Mouse (Mus musculus) cerebellum, adult 9-10 months (tissue): ENCODE measurements at regions not wholly inside any gene's neighbourhood (a gene's known extent, or its start where the extent isn't known, plus 50 kb on each side); places are given as distances from the start of the nearest gene placed in this dataset.

Experiments used
- DNase-seq: peaks from one replicate; pipeline ENCODE4 v3.0.0; 2022

DNA sequence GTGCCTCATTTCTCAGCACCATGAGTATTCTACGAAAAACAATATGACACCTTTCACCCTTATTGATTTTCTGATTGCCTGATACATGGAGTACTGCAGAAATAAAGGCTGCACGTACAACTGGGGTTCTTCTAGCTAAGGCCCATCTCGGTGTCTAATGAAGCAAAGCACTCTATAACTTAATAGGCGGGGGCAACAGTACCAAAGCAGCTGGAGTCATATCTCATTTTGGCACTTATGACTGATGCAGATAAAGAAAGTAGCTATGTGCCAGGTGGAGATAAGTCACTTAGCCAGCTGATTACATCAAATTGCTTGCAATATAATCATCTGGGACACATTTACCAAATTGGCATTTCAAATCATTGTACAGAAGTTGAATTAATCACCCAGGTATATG lies 73.0 kb upstream of the Lin7a start:
- DNase-seq: no peak

DNA sequence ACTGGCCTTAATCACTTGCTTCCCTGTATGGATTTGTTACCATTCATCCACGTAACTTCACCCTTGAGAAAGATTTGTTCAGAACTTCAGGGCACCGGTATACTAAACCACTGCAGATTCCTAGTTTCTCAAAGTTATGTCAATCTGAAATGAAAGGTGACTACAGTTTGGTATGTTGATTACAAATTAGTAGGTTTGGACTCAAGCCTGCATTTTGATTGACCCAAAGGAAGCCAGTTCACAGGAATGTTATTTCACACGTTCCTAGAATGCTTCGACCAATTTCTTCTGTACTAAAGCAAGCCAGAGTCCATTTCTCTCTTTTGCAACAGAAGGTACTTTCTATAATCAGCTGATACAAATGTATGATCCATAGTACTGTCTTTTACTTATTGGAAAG lies 70.4 kb upstream of the Lin7a start:
- no peak for DNase-seq

DNA sequence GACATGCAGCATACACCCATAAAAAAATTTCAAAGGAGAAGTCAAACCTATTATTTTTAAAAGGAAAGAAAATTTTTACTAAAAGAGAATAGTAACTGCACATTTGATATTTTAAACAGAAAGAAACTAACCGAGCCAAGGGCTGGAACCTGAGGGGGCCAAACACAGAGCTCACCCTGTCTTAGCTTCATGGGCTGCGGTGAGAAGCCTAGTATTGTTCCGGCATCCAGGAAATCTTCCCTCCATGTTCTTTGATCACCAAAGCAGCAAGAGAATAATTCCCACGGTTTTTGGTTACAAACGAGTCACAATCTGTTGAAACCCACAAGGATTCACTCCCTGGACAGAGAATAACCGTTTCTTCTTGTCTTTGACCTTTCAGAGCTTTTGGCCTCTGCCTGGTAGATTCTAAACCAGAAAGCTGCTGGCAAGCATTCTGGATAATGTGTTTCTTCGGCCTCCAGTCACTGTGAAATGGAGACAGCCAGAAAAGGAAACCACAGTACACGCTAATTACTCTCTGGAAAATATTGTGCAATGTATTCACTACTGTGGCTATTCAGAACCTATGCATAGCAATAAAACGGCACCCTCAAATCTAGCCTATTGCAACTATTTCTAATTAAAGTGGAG lies 66.3 kb upstream of the Lin7a start:
- DNase-seq: no peak

DNA sequence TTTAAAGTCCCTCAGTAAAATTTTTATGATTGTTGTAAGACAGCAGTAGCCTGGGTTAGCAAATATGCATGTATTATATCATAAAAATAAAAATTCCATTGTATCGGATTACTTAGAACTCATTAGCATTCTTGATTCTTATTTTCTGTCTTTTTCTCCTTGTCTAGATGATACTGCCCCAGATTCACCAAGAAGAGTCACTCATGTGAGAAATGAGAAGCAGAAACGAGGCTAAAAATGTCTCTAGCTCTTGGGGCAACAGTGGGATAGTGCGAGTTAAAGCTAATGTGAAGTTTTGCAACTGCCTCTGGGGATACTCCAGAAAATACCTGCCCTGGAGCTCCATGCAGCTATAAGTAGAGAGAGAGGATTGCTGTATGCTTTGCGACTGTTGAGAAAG lies 61.6 kb upstream of the Lin7a start:
- DNase-seq: peak; percentile 7

DNA sequence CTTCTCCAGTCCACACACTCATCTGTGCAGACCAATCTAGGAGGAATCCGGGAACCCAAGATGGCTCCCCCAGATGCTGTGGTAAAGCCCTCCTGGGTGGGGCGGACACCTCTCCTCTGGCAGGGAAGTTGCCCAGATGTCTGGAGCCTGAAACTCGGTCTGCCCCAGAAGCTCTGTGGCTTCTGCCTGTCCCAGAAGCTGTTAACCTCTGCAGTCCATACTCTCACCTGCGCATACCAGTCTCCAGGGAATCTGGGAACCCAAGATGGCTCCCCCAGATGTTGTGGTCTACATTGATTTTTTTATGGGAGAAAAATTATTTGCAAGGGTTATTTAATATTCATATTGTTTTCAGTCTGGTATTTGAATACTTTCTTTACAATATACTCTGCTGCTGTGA lies 58.4 kb upstream of the Lin7a start:
- no peak for DNase-seq

DNA sequence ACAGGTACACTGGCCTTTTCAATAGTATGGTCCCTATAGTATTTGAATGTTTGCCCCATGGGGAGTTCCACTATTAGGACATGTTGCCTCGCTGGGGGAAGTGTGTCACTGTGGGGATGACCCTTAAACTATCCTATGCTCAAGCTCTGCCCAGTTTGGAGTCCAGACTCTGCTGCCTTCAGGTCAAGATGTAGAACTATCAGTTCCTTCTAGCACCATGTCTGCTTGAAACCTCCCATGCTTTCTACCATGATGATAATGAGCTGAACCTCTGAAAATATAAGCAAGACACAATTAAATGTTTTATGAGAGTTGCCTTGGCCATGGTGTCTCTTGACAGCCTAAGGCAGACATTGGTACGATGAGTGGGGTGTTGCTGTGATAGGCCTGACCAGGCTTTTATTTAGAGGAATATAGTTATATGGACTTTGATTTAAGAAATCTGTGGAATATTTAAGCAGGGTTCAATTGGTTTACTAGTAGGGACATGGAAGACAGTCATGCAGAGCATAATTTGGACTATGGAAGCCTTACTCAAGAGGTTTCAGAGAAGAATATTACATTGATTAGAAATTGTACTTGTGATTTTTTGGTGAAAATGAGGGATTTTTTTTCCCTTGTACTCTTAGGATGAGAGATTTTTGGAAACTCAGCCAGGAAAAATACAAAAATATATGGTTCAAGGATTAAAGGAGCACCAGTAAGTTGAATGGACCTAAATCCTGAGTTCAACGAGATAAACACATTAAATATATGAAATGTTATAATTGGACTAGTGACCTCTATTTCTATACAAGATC lies 57.7 kb upstream of the Lin7a start:
- no peak for DNase-seq

DNA sequence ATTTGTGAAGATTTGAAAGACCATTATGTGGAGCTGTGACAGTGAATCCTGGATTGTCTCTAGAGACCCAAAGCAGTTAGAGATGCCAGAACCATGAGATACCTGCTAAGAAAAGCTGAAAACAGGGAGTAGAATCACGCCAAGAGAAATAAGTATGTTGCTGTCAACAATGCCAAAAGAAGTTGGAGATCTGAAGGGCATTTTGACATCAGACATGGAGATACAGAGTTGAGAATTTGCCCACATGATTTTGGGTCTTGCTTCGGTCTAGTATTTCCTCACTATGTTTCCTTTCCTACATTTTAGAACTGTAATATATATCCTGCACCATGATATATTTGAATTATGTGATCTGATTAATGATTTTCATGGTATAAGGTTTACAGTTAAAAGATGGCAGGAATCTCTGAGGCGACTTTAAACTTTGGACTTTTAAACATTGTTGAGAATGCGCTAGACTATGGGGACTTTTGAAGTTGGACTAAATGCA lies 56.7 kb upstream of the Lin7a start:
- DNase-seq: no peak

DNA sequence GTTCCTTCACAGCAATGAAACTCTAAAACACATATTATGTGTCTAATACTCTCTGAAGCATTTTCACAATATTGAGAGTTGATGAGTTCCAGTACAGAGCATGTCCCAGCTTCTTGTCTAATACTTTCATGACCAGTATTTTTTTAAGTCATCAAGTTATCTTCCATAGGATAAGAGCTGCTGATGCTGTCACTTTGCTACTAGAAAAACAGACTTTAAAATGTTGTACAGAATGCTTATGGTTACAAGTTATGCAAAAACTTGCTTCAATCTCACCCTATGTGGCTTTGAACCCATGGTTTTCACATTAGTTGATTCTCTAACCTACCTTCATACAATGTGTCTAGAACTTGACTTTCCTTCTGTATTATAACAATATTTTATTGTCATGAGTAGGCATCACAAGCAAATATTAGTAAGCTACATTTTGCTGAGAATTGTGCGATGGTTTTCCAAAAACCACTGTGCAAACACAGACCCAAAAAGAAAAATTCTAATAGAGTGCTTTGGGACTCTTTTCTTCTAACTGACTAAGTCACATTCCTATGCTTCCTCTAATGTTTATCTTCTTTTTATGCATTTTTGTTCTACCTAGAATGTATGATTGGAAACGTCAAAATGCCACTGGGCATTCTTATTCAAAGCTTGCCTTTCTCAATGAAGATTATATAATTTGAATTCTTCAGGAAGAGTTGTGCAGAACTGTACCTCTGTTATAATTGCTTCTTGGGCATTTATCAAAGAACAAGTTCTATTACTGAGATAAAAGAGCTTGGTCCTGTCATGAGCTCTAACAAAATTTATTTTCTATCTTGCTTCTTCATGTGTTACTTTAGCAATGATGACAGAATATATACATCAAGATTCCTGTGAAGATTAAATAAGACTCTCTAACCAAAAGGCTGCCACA lies 55.6 kb upstream of the Lin7a start:
- DNase-seq: no peak

DNA sequence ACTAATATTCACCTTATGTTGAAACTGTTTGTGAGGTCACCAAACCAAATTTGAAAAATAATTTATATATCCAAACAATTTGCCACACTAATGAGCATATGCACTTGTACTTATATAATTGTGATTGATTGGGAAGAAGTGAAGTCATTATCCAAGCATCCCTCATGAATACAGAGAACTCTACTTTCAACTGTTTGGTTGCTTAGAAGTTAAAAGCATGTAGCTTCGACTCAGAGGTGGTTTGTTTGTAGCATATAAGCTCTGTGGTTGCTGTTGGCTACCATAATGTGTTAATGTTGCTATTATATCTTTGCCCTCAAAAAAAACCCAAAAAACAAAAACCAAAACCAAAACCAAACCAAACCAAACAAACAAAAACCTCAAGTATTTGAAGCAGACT lies 54.7 kb upstream of the Lin7a start:
- no peak for DNase-seq

DNA sequence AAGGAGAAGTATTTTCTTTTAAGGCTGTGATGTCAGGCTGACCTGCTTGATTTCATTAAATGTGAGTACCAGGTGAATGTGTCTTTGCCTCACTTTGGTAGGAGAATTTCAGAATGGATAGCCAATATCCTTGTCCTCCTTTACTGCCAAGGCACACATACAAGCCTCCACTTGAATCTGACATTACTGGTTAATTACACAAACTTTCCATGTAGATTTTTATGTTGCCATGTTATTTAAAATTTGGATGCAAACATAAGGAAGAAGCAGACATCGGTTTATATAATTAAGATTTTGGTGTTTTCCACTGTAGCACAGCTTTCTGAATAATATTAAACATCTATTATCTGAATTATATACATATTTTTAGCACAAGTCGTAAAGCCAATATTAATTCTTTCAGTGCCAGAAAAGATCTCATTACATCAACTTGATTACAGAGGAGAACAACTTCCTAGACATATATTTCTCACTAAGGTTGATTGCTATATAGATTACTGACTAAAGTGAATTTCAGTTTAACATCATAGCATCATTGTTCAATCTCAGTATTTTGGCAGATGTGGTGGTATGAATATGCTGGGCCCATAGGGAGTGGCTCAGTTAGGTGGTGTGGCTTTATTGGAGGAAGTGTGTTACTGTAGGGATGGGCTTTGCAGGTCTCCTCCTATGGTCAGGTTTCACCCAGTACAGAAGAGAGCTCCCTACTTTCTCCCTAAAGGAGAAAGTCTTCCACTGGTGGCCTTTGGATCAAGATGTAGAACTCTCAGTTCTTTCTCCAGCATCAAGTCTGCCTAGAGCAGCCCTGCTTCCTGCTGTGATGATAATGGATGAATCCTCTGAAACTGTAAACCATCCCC lies 53.9 kb upstream of the Lin7a start:
- DNase-seq: no peak

DNA sequence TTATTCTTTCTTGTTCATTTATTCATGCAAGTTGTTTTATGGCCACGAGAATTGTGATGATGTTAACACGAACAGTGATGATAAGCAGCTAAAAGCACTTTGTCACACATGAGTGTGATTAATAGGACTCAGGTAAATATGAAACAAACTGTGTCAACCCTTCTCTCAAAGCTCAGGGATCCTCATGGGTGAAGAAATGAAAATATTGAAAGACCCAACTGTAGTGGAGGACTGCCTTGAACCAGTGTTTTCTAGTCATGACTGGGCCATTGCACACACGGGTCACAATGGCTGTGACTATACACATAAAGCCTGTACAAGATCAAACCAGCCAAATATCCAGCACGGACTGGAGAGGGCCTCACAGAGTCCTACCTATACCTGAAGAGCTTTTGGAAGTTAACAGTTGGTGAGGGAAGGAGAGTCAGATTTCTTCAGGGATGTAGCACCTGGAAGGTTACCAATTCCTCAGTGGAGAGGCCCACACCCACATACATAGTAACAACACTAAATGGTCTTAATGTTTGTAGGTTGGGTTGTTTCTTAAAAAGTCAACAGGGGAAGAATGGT lies 52.5 kb upstream of the Lin7a start:
- no peak for DNase-seq

DNA sequence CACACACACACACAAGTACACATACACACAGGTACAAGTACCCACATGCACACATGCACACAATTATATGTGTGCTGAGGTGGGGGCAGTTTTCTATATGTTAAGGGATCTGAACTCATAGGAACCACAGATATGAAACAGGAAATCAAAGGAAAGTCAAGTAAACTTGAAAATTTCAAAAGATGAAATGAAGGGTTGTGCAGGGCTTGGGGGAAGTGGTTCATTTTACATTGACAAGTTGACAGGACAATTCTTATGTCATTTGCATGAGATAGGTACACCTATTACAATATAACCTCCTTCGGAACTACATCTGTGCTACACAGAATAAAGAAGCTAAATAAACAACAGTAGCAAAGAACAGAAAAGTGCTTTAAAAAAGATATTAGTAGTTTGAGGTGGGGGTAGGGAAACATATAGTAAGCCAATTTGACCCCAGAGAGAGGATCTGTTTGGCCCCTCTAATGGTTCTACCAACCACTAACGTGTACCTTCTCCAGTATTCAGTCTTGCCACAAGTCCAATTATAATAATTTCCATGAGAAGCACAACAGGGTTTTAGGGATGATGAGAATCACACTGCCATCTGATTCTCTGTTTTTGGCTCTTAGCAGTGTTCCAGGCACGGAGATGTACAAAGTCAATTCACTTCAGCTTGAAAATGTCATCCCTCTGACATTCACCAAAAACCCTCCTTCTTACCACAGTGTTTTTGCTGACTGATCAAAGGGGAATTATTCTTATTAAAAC lies 51.7 kb upstream of the Lin7a start:
- DNase-seq: no peak

DNA sequence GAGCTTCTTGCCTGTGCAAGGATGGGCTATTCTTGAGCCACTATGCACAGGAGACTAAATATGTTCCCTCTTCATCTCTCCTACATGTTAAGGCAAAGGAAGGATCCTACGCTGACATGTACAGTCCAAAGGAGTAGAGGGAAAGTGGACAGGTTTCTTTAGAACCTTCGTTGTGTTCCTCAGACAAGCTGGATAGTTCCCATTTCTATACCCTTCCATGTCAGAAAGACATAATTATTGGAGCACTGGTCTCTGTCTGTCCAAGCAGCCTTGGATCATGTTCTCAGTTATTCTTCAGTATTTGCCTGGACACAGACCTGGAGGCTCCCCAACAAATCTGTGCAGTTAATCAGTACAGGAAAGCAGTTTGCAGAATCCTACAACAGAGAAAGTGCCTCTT lies 51.0 kb upstream of the Lin7a start:
- DNase-seq: no peak

DNA sequence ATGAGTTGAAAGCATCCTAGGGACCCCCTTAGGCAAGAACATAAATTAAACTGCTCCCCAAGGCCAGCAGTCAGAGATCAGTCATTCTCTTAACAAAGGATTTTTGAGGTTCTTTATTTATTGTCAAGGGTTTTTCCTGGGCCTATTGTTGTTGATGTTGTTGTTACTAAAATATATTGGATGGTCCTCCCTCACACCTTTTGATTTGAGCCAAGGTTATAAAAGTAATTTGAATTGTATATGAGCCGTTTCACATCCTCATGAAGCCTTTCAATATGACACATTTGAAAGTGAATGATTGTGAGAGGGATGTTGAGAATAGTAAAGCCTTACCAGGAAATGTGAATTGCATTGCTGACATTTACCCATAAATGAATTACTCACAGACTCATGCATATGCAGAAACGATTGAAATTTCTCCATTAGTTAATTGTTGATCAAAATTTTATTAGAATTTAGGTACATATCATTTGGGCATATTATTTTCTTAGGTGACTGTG lies 50.3 kb upstream of the Lin7a start:
- DNase-seq: no peak
